Mouse (Mus musculus): ENCODE data around the gene Dcp1b.

The Dcp1b gene

GRCm38 (mm10) chr6:119235441-119235840 is 60.4 kb downstream of the Dcp1b start:
- DNase-seq = no peak

- no peak for DNase-seq
Observed at GRCm38 (mm10) chr6:119236241-119236640, 61.2 kb downstream of the Dcp1b start, which contains the start of gene Cacna2d4. Cacna2d4 (plus strand) TSS chr6:119236526.

GRCm38 (mm10) chr6:119237427-119237989 is 62.5 kb downstream of the Dcp1b start:
- peak; percentile 84 for DNase-seq

- no peak for DNase-seq
Observed at GRCm38 (mm10) chr6:119239341-119240005, 64.4 kb downstream of the Dcp1b start.

- DNase-seq = no peak
Observed at GRCm38 (mm10) chr6:119240256-119240655, 65.2 kb downstream of the Dcp1b start.

- no peak for DNase-seq
Observed at GRCm38 (mm10) chr6:119240871-119241705, 66.0 kb downstream of the Dcp1b start.

- DNase-seq = no peak
Observed at GRCm38 (mm10) chr6:119246082-119246481, 71.0 kb downstream of the Dcp1b start.

- no peak for DNase-seq
Observed at GRCm38 (mm10) chr6:119248578-119248977, 73.5 kb downstream of the Dcp1b start.

GRCm38 (mm10) chr6:119249726-119250125 is 74.7 kb downstream of the Dcp1b start:
- no peak for DNase-seq

GRCm38 (mm10) chr6:119251704-119252103 is 76.7 kb downstream of the Dcp1b start:
- DNase-seq = no peak
